Mouse (Mus musculus) stomach, postnatal 0 days (tissue): ENCODE data around the gene Foxn3. TPM values are rescaled to one million over a fixed set of nuclear protein-coding genes. Genes with fewer than 3 reads are reported as not detected.

Experiments used
- ATAC-seq: fragments of 200-750 bp; cut with Nextera tagmentation; 2 replicates; pipeline ENCODE4 v1.8.0; 2017; ENCODE audit not compliant: low FRiP score, low TSS enrichment
- DNase-seq: peaks from one replicate; pipeline ENCODE4 v3.0.0-alpha.2; 2016; ENCODE audit warnings: low spot score
- H3K27ac ChIP-seq: fragments of 300-500 bp; sonication (generic); replicated peaks from 2 replicates; pipeline ENCODE4 v1.5.1; 2014; ENCODE audit warnings: mild to moderate bottlenecking, control low read depth
- H3K27me3 ChIP-seq: fragments of 300-500 bp; sonication (generic); 2 replicates; pipeline ENCODE4 v1.6.1; 2014; ENCODE audit warnings: low read length; ENCODE audit not compliant: control insufficient read depth, insufficient read depth
- H3K36me3 ChIP-seq: fragments of 300-500 bp; sonication (generic); 2 replicates; pipeline ENCODE4 v1.6.1; 2014; ENCODE audit warnings: low read length, mixed read lengths; ENCODE audit not compliant: control insufficient read depth, insufficient read depth
- H3K4me1 ChIP-seq: fragments of 300-500 bp; sonication (generic); replicated peaks from 2 replicates; pipeline ENCODE4 v1.6.1; 2014; ENCODE audit warnings: antibody characterized with exemption; ENCODE audit not compliant: control insufficient read depth, insufficient read depth
- H3K4me2 ChIP-seq: fragments of 300-500 bp; sonication (generic); replicated peaks from 2 replicates; pipeline ENCODE4 v1.6.1; 2014; ENCODE audit warnings: low read depth, mild to moderate bottlenecking, control low read depth, moderate library complexity
- H3K4me3 ChIP-seq: fragments of 300-500 bp; sonication (generic); 2 replicates; pipeline ENCODE4 v1.5.1; 2014; ENCODE audit warnings: low read depth, low read length, control low read depth
- H3K9ac ChIP-seq: fragments of 300-500 bp; sonication (generic); 2 replicates; pipeline ENCODE4 v1.6.1; 2014; ENCODE audit warnings: mild to moderate bottlenecking, low read length, control low read depth, mixed read lengths
- H3K9me3 ChIP-seq: fragments of 300-500 bp; sonication (generic); 2 replicates; pipeline ENCODE4 v1.6.1; 2016; ENCODE audit warnings: low read length; ENCODE audit not compliant: control insufficient read depth
- CTCF ChIP-seq: IDR thresholded peaks from 2 replicates; pipeline ENCODE4 v1.5.1; 2016; ENCODE audit warnings: antibody characterized with exemption, low read depth, mild to moderate bottlenecking, moderate library complexity
- EP300 ChIP-seq: optimal IDR thresholded peaks from 2 replicates; pipeline ENCODE3; 2016; ENCODE audit warnings: antibody characterized with exemption
- WGBS: fragments of 180-500 bp; shearing (Covaris S2); extraction: QIAGEN DNeasy Blood & Tissue Kit; methylation state at CpG from one replicate; pipeline ENCODE4 v1.1.7; 2014; 5-methylcytosine and 5-hydroxymethylcytosine counted together
- polyA plus RNA-seq: library from polyadenylated mRNA; unstranded; fragments of >200 nt; fragmentation: Nextera tagmentation; extraction: Ambion mirVana; gene quantifications from 2 replicates; pipeline ENCODE4 v1.2.1, GENCODE M21; 2015

The Foxn3 gene
- polyA plus RNA-seq, 1 experiment from 2014 or later, result 40.1 TPM

DNA sequence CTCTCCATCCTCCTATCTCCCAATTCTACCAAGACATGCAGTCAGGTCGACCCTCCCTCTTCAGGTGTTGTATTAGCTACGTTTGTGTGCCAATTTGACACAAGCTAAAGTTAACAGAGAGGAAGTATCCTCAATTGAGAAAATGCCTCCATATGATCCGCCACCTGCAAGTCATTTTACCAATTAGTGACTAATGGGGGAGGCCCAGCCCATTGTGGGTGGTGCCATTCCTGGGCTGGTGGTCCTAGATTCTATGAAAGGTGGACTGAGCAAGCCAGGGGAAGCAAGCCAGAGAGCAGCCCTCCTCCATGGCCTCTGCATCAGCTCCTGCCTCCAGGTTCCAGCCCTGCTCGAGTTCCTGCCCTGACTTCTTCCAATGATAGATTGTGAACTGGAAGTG, 158.0 kb downstream of the Foxn3 start:
- TF ChIP-seq EP300 (no peak), CTCF (no peak)
- Histone ChIP-seq H3K4me1 (0 out of 2 replicates have a peak, but pooled peaks cover 2% of the 10 kb centered on the region), H3K36me3 (no peaks in the 10 kb centered on the region), H3K27ac (no peak overlapping the region), H3K27me3 (no peaks in the 10 kb centered on the region), H3K9ac (no peak overlapping the region), H3K4me3 (no peak overlapping the region), H3K4me2 (no peak overlapping the region), H3K9me3 (no peaks in the 10 kb centered on the region)
- 66% methylated on average over 4 of the region's 4 CpGs for WGBS
- ATAC-seq (no peak), DNase-seq (no peak)

DNA sequence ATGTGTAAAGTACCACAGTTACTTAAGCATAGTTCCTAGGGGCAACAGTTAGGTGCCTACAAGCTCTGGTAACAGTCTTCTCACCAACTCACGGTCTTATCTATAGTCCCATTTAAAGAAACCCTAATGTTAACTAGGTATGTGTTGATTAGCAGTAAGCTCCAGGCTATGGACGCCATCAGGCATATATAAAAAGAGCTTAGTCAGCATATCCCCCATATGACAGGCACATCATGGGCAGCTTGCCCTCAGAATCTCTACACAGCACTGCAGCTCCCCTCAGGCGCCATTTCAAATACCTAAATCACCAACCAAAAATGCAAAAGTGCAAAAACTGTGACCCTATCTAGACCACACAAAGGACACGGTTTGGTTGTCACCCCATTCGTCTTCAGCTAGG, 160.4 kb downstream of the Foxn3 start:
- DNase-seq (no peak), ATAC-seq (no peak)
- Histone ChIP-seq H3K27ac (no peak overlapping the region), H3K9me3 (no peaks in the 10 kb centered on the region), H3K27me3 (no peaks in the 10 kb centered on the region), H3K36me3 (no peaks in the 10 kb centered on the region), H3K9ac (no peak overlapping the region), H3K4me1 (0 out of 2 replicates have a peak, but pooled peaks cover 2% of the 10 kb centered on the region), H3K4me2 (no peak overlapping the region), H3K4me3 (no peak overlapping the region)
- TF ChIP-seq CTCF (no peak), EP300 (no peak)
- 92% methylated on average over 5 of the region's 5 CpGs for WGBS

DNA sequence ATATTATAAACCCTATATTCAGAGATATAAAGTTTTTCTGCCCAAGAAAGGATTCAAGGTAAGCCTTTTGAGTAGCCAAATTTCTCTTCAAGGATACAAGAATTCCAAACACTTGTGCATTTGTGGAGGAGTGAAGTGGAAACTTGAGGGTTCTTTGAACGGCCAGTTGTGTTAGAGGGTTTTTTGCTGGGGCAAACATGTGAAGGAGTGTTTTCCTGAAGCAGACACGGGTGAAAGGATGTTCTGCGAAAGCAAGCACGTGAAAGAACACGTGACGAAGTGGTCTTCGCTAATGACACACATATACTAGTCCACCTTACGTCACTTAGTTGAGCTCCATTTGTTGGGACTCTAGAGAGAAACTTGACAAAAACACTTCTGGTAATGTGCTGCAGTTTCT, 162.5 kb downstream of the Foxn3 start:
- no peaks in the 10 kb centered on the region for H3K4me1 ChIP-seq
- H3K4me3 ChIP-seq, result no peak overlapping the region
- 92% methylated on average over 8 of the region's 8 CpGs for WGBS
- no peaks in the 10 kb centered on the region for H3K27me3 ChIP-seq
- no peaks in the 10 kb centered on the region for H3K9me3 ChIP-seq
- TF ChIP-seq CTCF (no peak), EP300 (no peak)
- no peak overlapping the region for H3K9ac ChIP-seq
- H3K36me3 ChIP-seq, result no peaks in the 10 kb centered on the region
- H3K27ac ChIP-seq, result no peak overlapping the region
- no peak for DNase-seq
- H3K4me2 ChIP-seq, result no peak overlapping the region
- no peak for ATAC-seq

DNA sequence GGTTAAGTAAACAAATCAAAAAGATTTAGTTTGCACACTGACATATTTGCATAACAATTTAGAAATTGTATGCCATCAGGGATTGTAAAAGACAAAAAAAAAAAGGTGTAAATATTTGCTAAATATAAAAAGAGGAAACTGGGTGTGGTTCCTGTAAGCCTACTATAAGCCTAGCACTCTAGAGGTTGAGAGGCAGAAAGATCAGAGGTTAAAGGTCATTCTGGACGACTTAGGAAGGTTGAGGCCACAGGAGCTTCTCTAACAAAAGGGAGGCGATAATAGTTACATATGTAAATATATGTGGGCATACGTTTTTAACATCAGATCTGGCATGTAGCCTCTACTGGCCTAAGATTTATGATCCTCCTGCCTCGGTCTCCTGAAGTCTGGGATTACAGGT, 163.8 kb downstream of the Foxn3 start:
- no peaks in the 10 kb centered on the region for H3K9me3 ChIP-seq
- no peak overlapping the region for H3K27ac ChIP-seq
- TF ChIP-seq CTCF (no peak), EP300 (no peak)
- H3K4me2 ChIP-seq, result no peak overlapping the region
- H3K36me3 ChIP-seq, result no peaks in the 10 kb centered on the region
- H3K4me1 ChIP-seq, result no peaks in the 10 kb centered on the region
- H3K4me3 ChIP-seq, result no peak overlapping the region
- no peak overlapping the region for H3K9ac ChIP-seq
- no peak for ATAC-seq
- H3K27me3 ChIP-seq, result no peaks in the 10 kb centered on the region
- WGBS, result 53% methylated on average over 4 of the region's 4 CpGs
- no peak for DNase-seq

- 67% methylated on average over 1 of the region's 1 CpGs for WGBS
- Histone ChIP-seq H3K4me3 (no peak overlapping the region), H3K9me3 (no peaks in the 10 kb centered on the region), H3K9ac (no peak overlapping the region), H3K4me1 (no peaks in the 10 kb centered on the region), H3K27ac (no peak overlapping the region), H3K36me3 (no peaks in the 10 kb centered on the region), H3K27me3 (no peaks in the 10 kb centered on the region), H3K4me2 (no peak overlapping the region)
- DNase-seq (no peak), ATAC-seq (no peak)
- TF ChIP-seq EP300 (no peak), CTCF (no peak)
Observed at GRCm38 (mm10) chr12:99396461-99396860, 166.9 kb downstream of the Foxn3 start.

GRCm38 (mm10) chr12:99395082-99395481, 168.3 kb downstream of the Foxn3 start:
- Histone ChIP-seq H3K9ac (no peak overlapping the region), H3K36me3 (no peaks in the 10 kb centered on the region), H3K27me3 (no peaks in the 10 kb centered on the region), H3K4me3 (no peak overlapping the region), H3K9me3 (no peaks in the 10 kb centered on the region), H3K4me2 (no peak overlapping the region), H3K4me1 (no peaks in the 10 kb centered on the region), H3K27ac (no peak overlapping the region)
- DNase-seq (no peak), ATAC-seq (no peak)
- TF ChIP-seq CTCF (no peak), EP300 (no peak)
- WGBS, result 88% methylated on average over 3 of the region's 3 CpGs
